Mouse (Mus musculus) embryonic fibroblast, embryonic 13.5 days (primary cell): ENCODE data around the gene Ube2q1. TPM values are rescaled to one million over a fixed set of nuclear protein-coding genes. Genes with fewer than 3 reads are reported as not detected.

Experiments used
- H3K27ac ChIP-seq: 2 replicates; pipeline ENCODE4 v1.5.1; 2012; ENCODE audit warnings: low read length, control low read depth, inconsistent platforms; ENCODE audit not compliant: insufficient read depth
- H3K4me1 ChIP-seq: 2 replicates; pipeline ENCODE4 v1.6.1; 2011; ENCODE audit warnings: low read length; ENCODE audit not compliant: control insufficient read depth, insufficient read depth
- H3K4me3 ChIP-seq: 2 replicates; pipeline ENCODE4 v1.5.1; 2011; ENCODE audit warnings: mild to moderate bottlenecking, control low read depth, low read length; ENCODE audit not compliant: insufficient read depth
- CTCF ChIP-seq: IDR thresholded peaks from 2 replicates; pipeline ENCODE4 v1.5.1; 2011; ENCODE audit warnings: mild to moderate bottlenecking, control low read depth, low read length, moderate library complexity, borderline replicate concordance; ENCODE audit not compliant: insufficient read depth
- POLR2A ChIP-seq: IDR thresholded peaks from 2 replicates; pipeline ENCODE4 v1.6.1; 2011; ENCODE audit warnings: low read depth, mild to moderate bottlenecking, control low read depth, low read length, moderate library complexity
- polyA plus RNA-seq: library from polyadenylated mRNA; stranded (reverse); fragments of >200 nt; gene quantifications from 2 replicates; pipeline ENCODE4 v1.2.4, GENCODE M21; 2011; ENCODE audit warnings: low read depth; ENCODE audit not compliant: missing spikeins, insufficient read length

The Ube2q1 gene
- polyA plus RNA-seq, 1 experiment = 84.9 TPM

DNA sequence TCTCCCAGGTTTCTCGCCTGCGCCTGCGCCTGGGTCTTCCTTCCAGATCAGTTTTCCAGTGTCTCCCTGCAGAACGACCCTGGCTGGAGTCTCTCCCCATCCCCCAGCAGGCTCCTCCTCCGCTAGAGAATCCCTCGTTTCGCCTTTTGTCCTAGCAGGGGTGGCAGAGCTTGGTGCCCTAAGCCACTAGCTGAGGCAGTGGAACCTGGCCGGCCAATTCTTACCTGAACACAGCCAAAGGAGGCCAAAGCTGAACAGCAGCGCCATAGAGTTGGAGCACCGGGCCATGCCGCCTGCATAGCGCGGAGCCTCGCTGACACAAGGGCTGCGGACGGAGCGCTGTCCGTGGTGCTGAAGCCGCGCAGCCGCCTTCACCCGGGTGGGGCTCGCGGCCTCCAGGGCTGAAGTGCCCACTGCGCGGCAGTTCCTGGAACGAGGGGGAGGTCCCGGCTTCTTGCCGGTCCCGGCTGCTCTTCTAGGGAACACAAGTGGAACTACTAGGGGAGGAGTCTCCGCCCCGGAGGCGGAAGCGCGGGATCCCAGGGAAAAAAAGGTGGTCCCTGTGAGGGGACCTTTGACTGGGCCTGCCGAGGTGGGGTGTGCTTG lies 9.2 kb upstream of the Ube2q1 start, which contains the start of gene Chrnb2:
TSS of gene Chrnb2 (minus strand) at position 514 of the 606 bp plus-strand sequence.
- no peaks in the 10 kb centered on the region for H3K4me1 ChIP-seq
- H3K4me3 ChIP-seq = no peak within 1 kb of the TSS
- no peak within 1 kb of the TSS for H3K27ac ChIP-seq
- TF ChIP-seq CTCF = no peak
- TF ChIP-seq POLR2A = no peak

DNA sequence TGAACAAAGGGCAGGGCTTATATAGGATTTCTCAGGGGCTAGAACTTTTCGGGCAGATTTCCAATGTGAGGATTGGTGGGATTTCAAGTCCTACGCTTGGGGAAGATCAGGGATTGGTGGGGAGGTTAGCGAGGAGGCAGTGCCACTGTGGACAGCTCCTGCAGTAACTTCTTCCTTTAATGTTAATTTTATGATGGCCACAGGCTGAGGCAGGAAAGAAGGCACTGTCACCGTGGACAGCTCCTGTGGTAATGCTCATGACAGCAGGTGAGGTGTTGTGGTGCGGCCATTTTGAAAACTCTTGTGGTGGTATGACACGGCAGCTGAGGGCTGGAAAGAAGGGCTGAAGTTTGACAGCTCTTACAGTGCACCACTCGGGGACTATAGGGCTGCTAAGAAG lies 3.8 kb upstream of the Ube2q1 start:
- Histone ChIP-seq H3K4me3 (no peak overlapping the region), H3K27ac (no peak overlapping the region), H3K4me1 (no peaks in the 10 kb centered on the region; the same call in 1 of the 2 replicates)
- TF ChIP-seq POLR2A = no peak
- no peak for TF ChIP-seq CTCF

DNA sequence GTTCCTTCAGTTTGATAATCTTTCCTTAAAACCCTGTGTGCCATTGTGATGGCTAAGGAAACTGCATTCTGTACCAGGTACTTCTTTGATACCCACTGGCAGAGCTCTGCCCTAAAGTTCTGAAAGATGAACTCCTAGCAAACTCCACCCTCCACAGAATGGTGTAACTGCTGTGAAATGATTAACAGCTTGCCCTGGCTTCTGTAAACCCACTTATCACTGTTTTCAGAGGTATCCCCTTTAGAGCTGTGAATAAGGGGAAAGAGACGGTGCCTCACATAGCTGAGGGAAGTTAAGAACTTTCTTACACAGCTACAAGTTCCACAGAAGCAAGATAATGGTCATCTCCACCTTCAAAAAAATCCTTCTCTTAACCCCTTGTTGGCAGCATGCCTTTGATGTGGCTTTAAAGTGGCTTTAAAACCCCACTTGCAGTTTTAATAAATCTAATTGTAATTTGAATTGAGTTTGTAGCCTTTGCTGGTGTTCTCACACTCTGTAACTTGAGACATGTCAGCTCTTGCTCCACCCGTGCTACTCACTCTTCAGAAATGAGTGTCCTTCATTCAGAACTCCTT lies 2.9 kb upstream of the Ube2q1 start:
- TF ChIP-seq CTCF (no peak), POLR2A (no peak)
- no peak overlapping the region for H3K4me3 ChIP-seq
- H3K4me1 ChIP-seq = no peaks in the 10 kb centered on the region; the same call in 1 of the 2 replicates
- H3K27ac ChIP-seq = no peak overlapping the region

DNA sequence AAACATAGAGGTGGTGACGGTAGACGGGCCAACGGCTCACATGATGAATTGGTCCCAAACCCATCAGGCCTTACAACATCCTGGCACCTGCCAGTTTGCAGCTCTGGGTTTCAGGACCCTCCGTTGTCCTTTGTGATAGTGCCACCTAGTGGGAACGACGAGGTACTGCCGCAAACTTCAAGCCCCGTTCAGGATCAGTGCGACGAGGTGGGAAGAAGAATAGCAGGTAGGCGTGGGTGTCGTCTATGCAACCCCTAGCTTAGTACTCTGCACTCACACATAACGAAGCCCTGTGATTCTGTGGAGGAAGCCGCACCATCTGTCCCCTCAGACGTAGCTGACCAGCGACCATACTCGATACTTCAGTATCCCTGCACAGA lies 838 bp upstream of the Ube2q1 start:
- Histone ChIP-seq H3K4me3 (peak overlapping the region; percentile 58), H3K27ac (peak overlapping the region; percentile 59), H3K4me1 (no peaks in the 10 kb centered on the region; the same call in 1 of the 2 replicates)
- TF ChIP-seq POLR2A (no peak), CTCF (peak; percentile 88)

DNA sequence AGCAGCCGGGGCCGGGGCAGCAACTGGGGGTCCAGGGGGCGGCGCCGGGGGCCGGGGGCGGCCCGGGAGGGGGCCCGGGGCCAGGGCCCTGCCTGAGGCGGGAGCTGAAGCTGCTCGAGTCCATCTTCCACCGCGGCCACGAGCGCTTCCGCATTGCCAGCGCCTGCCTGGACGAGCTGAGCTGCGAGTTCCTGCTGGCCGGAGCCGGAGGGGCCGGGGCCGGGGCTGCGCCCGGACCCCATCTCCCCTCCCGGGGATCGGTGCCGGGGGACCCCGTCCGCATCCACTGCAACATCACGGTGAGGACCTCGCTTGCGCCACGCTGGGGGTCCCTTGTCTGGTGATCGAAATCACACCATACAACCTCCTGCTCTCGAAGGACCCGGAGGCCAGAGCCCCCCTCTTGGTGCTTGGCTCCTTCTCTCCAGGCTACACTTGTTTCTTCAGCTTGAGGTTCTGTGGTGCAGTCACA lies 360 bp downstream of the Ube2q1 start:
- no peak for TF ChIP-seq CTCF
- Histone ChIP-seq H3K4me3 (peak overlapping the region; percentile 75), H3K27ac (peak overlapping the region; percentile 1), H3K4me1 (no peaks in the 10 kb centered on the region; the same call in 1 of the 2 replicates)

DNA sequence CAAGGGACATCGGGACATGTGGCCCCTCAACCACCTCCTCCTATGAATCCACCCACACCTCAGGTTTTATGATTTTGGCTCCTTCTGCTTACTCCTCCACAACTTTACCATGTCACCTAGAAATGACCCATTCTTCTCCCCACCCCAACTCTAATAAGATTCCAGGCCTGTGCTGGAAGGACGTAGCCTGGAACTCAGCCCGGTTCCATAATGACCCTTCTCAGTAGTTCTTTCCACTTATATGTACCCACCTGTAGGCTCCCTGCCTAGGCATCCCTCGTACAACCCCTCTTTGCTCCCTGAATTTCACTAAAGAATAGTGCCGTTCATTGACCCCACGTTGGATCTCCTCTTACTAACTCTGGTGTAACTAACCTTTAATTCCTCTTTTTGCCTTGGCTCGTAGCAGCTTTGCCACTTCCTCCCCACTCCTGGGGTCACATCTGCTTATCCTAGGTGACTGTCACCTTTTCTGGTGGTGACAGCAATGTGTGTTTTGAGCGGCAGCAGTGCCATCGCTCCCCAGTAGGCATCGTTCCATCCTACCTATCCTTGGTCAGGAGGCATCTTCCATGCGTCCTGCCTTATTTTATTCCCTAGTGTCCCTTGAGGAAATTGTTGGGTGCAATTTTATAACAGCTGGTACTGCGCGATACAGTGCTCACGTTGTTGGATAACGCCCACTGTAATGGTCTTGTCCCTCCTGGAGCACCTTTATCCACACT lies 982 bp downstream of the Ube2q1 start:
- TF ChIP-seq POLR2A = no peak
- TF ChIP-seq CTCF = no peak
- peak overlapping the region; percentile 75 for H3K4me3 ChIP-seq
- no peaks in the 10 kb centered on the region; the same call in 1 of the 2 replicates for H3K4me1 ChIP-seq
- no peak overlapping the region for H3K27ac ChIP-seq

DNA sequence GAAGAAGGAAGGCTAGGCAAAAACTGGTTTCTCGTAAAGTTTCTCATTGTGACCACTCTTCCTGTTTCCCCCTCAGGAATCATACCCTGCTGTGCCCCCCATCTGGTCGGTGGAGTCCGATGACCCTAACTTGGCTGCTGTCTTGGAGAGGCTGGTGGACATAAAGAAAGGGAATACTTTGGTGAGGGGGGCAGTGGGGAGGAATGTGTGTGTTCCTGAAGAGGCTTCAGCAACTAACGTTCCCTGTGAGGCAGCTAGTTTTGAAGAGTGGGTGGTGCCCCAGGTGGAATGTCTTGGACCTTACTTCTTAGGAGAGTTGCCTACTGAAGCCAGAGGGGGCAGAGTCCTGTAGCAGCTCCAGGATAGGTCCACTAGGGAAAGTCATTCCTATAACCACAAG lies 2.6 kb downstream of the Ube2q1 start:
- Histone ChIP-seq H3K4me1 (no peaks in the 10 kb centered on the region; the same call in 1 of the 2 replicates), H3K27ac (no peak overlapping the region), H3K4me3 (no peak overlapping the region)
- TF ChIP-seq POLR2A (no peak), CTCF (no peak)

DNA sequence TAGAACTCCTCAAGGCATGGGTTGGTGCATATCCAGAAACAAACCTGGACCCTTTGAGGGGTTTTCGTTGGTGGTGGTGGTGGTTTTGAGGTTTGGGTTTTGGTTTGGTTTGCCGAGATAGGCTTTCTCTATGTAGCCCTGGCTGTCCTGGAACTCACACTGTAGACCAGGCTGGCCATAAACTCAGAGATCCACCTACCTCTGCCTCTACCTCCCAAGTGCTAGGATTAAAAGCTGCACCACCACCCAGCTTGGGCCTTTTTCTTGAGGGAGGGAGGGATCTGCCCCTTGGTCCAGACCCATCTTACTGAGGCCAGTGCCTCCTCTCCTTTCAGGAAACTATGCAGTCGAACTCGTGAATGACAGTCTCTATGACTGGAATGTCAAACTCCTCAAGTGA lies 6.7 kb downstream of the Ube2q1 start:
- Histone ChIP-seq H3K4me1 (no peaks in the 10 kb centered on the region), H3K4me3 (no peak overlapping the region), H3K27ac (no peak overlapping the region)
- TF ChIP-seq CTCF = no peak
- no peak for TF ChIP-seq POLR2A

DNA sequence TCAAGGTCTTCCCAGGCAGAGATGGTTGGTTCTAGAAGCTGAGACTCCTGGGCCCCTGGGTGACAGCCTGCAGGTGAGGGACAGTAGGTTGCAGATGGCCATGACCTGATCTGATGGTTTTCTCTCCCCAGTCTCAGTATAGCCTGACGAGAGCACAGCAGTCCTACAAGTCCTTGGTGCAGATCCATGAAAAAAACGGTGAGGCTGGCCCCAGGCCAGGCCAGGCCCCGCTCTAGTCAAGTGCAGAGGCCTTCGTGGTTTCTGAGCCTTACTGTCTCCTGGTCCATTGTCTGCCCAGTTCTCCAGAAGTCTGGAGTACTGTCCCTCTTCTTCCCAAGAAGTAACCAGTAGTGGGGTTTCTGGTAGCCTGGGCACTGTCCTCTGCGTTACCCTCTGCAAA lies 8.2 kb downstream of the Ube2q1 start:
- H3K4me3 ChIP-seq = no peak overlapping the region
- no peak for TF ChIP-seq POLR2A
- TF ChIP-seq CTCF = no peak
- H3K27ac ChIP-seq = no peak overlapping the region
- H3K4me1 ChIP-seq = no peaks in the 10 kb centered on the region

DNA sequence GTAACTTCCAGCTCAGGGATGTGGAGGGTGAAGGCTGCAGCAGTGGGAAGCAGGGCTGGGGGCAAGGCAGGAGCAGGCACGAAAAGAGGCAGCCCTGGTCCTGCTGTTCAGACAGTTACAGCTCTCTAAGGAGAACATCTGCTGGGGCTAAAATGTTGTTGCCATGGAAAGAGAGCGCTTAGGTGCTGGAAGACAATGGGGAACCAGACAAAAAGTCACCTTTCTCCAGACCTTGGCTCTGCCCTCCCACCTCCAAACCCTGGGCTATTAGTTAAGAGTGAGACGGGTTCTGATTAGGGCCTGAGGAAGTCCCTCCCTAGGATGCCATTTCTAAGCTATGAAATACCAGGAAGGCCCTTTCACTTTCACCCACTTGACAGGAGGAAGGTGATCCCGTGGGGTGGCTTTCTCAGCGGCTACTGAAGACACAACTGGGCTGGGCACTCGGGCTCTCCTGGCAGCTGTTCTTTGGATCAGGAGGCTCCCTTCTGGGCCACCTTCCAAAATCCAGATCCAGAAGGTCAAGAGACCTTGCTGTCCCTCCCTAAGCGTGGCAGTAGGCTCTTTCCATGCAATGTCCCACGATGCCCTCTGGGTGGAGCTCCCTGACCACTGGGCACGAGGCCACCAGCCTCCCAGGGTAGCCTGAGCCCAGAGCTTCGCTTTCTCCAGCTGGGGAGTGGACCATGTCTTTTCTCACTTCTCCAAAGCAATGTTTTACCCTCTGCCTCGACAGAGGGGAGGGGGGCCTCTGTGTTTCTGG lies 11.8 kb downstream of the Ube2q1 start:
- H3K4me1 ChIP-seq = no peaks in the 10 kb centered on the region
- no peak overlapping the region for H3K4me3 ChIP-seq
- TF ChIP-seq CTCF = peak; percentile 95
- TF ChIP-seq POLR2A = no peak
- no peak overlapping the region for H3K27ac ChIP-seq
